Mouse (Mus musculus): Measurements from ENCODE around the gene Gng4. TPM values are rescaled to one million over a fixed set of nuclear protein-coding genes. Genes with fewer than 3 reads are reported as not detected.

The Gng4 gene
- polyA plus RNA-seq, 1 experiment from 2014 or later, result 2.4 TPM

- 77% methylated on average over 7 of the region's 7 CpGs for WGBS
- no peak for ATAC-seq
- no peaks in the 10 kb centered on the region for H3K4me1 ChIP-seq (replicated peaks)
- no peaks in the 10 kb centered on the region for H3K27me3 ChIP-seq (replicated peaks)
- no peak overlapping the region for H3K27ac ChIP-seq
- no peak overlapping the region for H3K4me2 ChIP-seq (replicated peaks)
- no peaks in the 10 kb centered on the region for H3K9me3 ChIP-seq
- H3K9ac ChIP-seq, result no peak overlapping the region
- no peaks in the 10 kb centered on the region for H3K36me3 ChIP-seq
- no peak overlapping the region for H3K4me3 ChIP-seq (replicated peaks)
Observed at GRCm38 (mm10) chr13:13820234-13821123, 36.6 kb downstream of the Gng4 start.

- no peak for ATAC-seq
- Histone ChIP-seq H3K9me3 (no peaks in the 10 kb centered on the region), H3K27me3 (replicated peaks) (no peaks in the 10 kb centered on the region), H3K36me3 (no peaks in the 10 kb centered on the region), H3K27ac (no peak overlapping the region), H3K4me1 (replicated peaks) (no peaks in the 10 kb centered on the region), H3K9ac (no peak overlapping the region), H3K4me3 (replicated peaks) (no peak overlapping the region), H3K4me2 (replicated peaks) (no peak overlapping the region)
- WGBS, result 91% methylated on average over 7 of the region's 7 CpGs
Observed at GRCm38 (mm10) chr13:13824946-13825345, 41.1 kb downstream of the Gng4 start.

- 85% methylated on average over 6 of the region's 6 CpGs for WGBS
- H3K9me3 ChIP-seq, result no peaks in the 10 kb centered on the region
- H3K9ac ChIP-seq, result no peak overlapping the region
- no peak overlapping the region for H3K4me2 ChIP-seq (replicated peaks)
- no peak overlapping the region for H3K4me3 ChIP-seq (replicated peaks)
- no peaks in the 10 kb centered on the region for H3K4me1 ChIP-seq (replicated peaks)
- H3K27ac ChIP-seq, result no peak overlapping the region
- H3K27me3 ChIP-seq (replicated peaks), result no peaks in the 10 kb centered on the region
- no peak for ATAC-seq
- H3K36me3 ChIP-seq, result no peaks in the 10 kb centered on the region
Observed at GRCm38 (mm10) chr13:13826533-13826932, 42.7 kb downstream of the Gng4 start.

- H3K36me3 ChIP-seq, result no peaks in the 10 kb centered on the region
- H3K27me3 ChIP-seq (replicated peaks), result no peaks in the 10 kb centered on the region
- H3K4me1 ChIP-seq (replicated peaks), result no peaks in the 10 kb centered on the region
- 24% methylated on average over 1 of the region's 1 CpGs for WGBS
- ATAC-seq, result no peak; the same call in 1 of the 2 replicates
- H3K9me3 ChIP-seq, result no peaks in the 10 kb centered on the region
- no peak overlapping the region for H3K4me2 ChIP-seq (replicated peaks)
- H3K9ac ChIP-seq, result no peak overlapping the region
- H3K4me3 ChIP-seq (replicated peaks), result no peak overlapping the region
- no peak overlapping the region for H3K27ac ChIP-seq
Observed at GRCm38 (mm10) chr13:13828125-13828524, 44.3 kb downstream of the Gng4 start.

- H3K4me1 ChIP-seq (replicated peaks), result no peaks in the 10 kb centered on the region
- ATAC-seq, result no peak
- WGBS, result 32% methylated on average over 4 of the region's 4 CpGs
Observed at GRCm38 (mm10) chr13:13830469-13831074, 46.7 kb downstream of the Gng4 start.

GRCm38 (mm10) chr13:13835180-13835579 lies 51.3 kb downstream of the Gng4 start:
- Histone ChIP-seq H3K27ac (no peak overlapping the region), H3K27me3 (replicated peaks) (no peaks in the 10 kb centered on the region), H3K36me3 (no peaks in the 10 kb centered on the region), H3K4me2 (replicated peaks) (no peak overlapping the region), H3K4me1 (replicated peaks) (no peaks in the 10 kb centered on the region), H3K9ac (no peak overlapping the region), H3K4me3 (replicated peaks) (no peak overlapping the region), H3K9me3 (peaks cover 4% of the 10 kb centered on the region; the same call in 1 of the 2 replicates)
- no peak for ATAC-seq
- WGBS, result 69% methylated on average over 2 of the region's 2 CpGs

More at GRCm38 (mm10) chr13:13830469-13831074, 46.7 kb downstream of the Gng4 start:
- Histone ChIP-seq H3K27me3 (replicated peaks) (no peaks in the 10 kb centered on the region), H3K9me3 (no peaks in the 10 kb centered on the region), H3K9ac (no peak overlapping the region), H3K4me3 (replicated peaks) (no peak overlapping the region), H3K36me3 (no peaks in the 10 kb centered on the region), H3K27ac (no peak overlapping the region), H3K4me2 (replicated peaks) (no peak overlapping the region)

- no peaks in the 10 kb centered on the region for H3K9me3 ChIP-seq
Observed at GRCm38 (mm10) chr13:13845021-13845420, 61.2 kb downstream of the Gng4 start.

GRCm38 (mm10) chr13:13847075-13847599 lies 63.3 kb downstream of the Gng4 start:
- H3K4me2 ChIP-seq (replicated peaks), result no peak overlapping the region
- H3K27me3 ChIP-seq (replicated peaks), result no peaks in the 10 kb centered on the region
- H3K4me1 ChIP-seq (replicated peaks), result no peaks in the 10 kb centered on the region
- H3K36me3 ChIP-seq, result no peaks in the 10 kb centered on the region
- 52% methylated on average over 3 of the region's 3 CpGs for WGBS
- H3K9me3 ChIP-seq, result no peaks in the 10 kb centered on the region
- H3K27ac ChIP-seq, result no peak overlapping the region
- no peak overlapping the region for H3K4me3 ChIP-seq (replicated peaks)
- no peak for ATAC-seq
- no peak overlapping the region for H3K9ac ChIP-seq

More at GRCm38 (mm10) chr13:13845021-13845420, 61.2 kb downstream of the Gng4 start:
- H3K9ac ChIP-seq, result no peak overlapping the region
- H3K4me2 ChIP-seq (replicated peaks), result no peak overlapping the region
- H3K36me3 ChIP-seq, result no peaks in the 10 kb centered on the region
- WGBS, result 55% methylated on average over 4 of the region's 4 CpGs
- H3K27ac ChIP-seq, result no peak overlapping the region
- H3K27me3 ChIP-seq (replicated peaks), result no peaks in the 10 kb centered on the region
- H3K4me1 ChIP-seq (replicated peaks), result no peaks in the 10 kb centered on the region
- no peak overlapping the region for H3K4me3 ChIP-seq (replicated peaks)
- ATAC-seq, result 0 out of 2 replicates have a peak, but pooled peaks have one; percentile 34

GRCm38 (mm10) chr13:13857190-13857589 lies 73.3 kb downstream of the Gng4 start:
- Histone ChIP-seq H3K27me3 (replicated peaks) (no peaks in the 10 kb centered on the region), H3K4me1 (replicated peaks) (no peaks in the 10 kb centered on the region), H3K4me3 (replicated peaks) (no peak overlapping the region), H3K9ac (no peak overlapping the region), H3K4me2 (replicated peaks) (no peak overlapping the region), H3K9me3 (no peaks in the 10 kb centered on the region), H3K36me3 (no peaks in the 10 kb centered on the region), H3K27ac (no peak overlapping the region)
- WGBS, result 42% methylated on average over 4 of the region's 4 CpGs
- no peak for ATAC-seq

- WGBS, result 57% methylated on average over 11 of the region's 11 CpGs
- no peaks in the 10 kb centered on the region for H3K9me3 ChIP-seq
- H3K4me3 ChIP-seq (replicated peaks), result no peak overlapping the region
- H3K4me2 ChIP-seq (replicated peaks), result no peak overlapping the region
- no peaks in the 10 kb centered on the region for H3K27me3 ChIP-seq (replicated peaks)
- H3K27ac ChIP-seq, result no peak overlapping the region
- H3K4me1 ChIP-seq (replicated peaks), result no peaks in the 10 kb centered on the region
- H3K9ac ChIP-seq, result no peak overlapping the region
- no peak; the same call in 1 of the 2 replicates for ATAC-seq
- no peaks in the 10 kb centered on the region for H3K36me3 ChIP-seq
Observed at GRCm38 (mm10) chr13:13862346-13862745, 78.5 kb downstream of the Gng4 start.

GRCm38 (mm10) chr13:13862941-13863340 lies 79.1 kb downstream of the Gng4 start:
- no peaks in the 10 kb centered on the region for H3K9me3 ChIP-seq
- peak; percentile 68 for ATAC-seq
- H3K4me2 ChIP-seq (replicated peaks), result no peak overlapping the region
- H3K4me1 ChIP-seq (replicated peaks), result no peaks in the 10 kb centered on the region
- H3K36me3 ChIP-seq, result no peaks in the 10 kb centered on the region
- H3K9ac ChIP-seq, result no peak overlapping the region
- H3K4me3 ChIP-seq (replicated peaks), result no peak overlapping the region
- H3K27me3 ChIP-seq (replicated peaks), result no peaks in the 10 kb centered on the region
- H3K27ac ChIP-seq, result no peak overlapping the region
- WGBS, result 34% methylated on average over 6 of the region's 6 CpGs

GRCm38 (mm10) chr13:13866339-13866738 lies 82.5 kb downstream of the Gng4 start:
- no peaks in the 10 kb centered on the region for H3K27me3 ChIP-seq (replicated peaks)
- H3K36me3 ChIP-seq, result no peaks in the 10 kb centered on the region
- H3K4me2 ChIP-seq (replicated peaks), result no peak overlapping the region
- H3K9me3 ChIP-seq, result no peaks in the 10 kb centered on the region
- H3K4me1 ChIP-seq (replicated peaks), result no peaks in the 10 kb centered on the region
- no peak overlapping the region for H3K9ac ChIP-seq
- H3K27ac ChIP-seq, result no peak overlapping the region
- 61% methylated on average over 2 of the region's 2 CpGs for WGBS
- no peak overlapping the region for H3K4me3 ChIP-seq (replicated peaks)
- ATAC-seq, result no peak
